Mouse (Mus musculus) ES-E14 (cell line): ENCODE data around the gene Gm10447.
A peak's percentile ranks its signal among the peaks of the same experiment; 100 is the strongest.

Experiments
- HCFC1 ChIP-seq: IDR thresholded peaks from 2 replicates; pipeline ENCODE4 v1.6.1; 2012; ENCODE audit warnings: low read length, inconsistent platforms, borderline replicate concordance; ENCODE audit not compliant: insufficient read depth
- MAFK ChIP-seq: IDR thresholded peaks from 2 replicates; pipeline ENCODE4 v1.6.1; 2014; ENCODE audit warnings: mild to moderate bottlenecking, low read depth, low read length, inconsistent platforms; ENCODE audit not compliant: insufficient read depth

- peak; percentile 67; the same call in 1 of the 2 replicates for TF ChIP-seq MAFK
- TF ChIP-seq HCFC1: peak; percentile 36; the same call in 1 of the 2 replicates
Measured at GRCm38 (mm10) chr11:53466231-53466971, 9.5 kb upstream of the Gm10447 start.
